Mouse (Mus musculus) heart, adult 18-20 months (tissue): ENCODE data around the gene Olfr1437. TPM values are rescaled to one million over a fixed set of nuclear protein-coding genes. Genes with fewer than 3 reads are reported as not detected.
"Not testable (repeated sequence)": the region's sequence is repeated elsewhere in the genome, so short reads cannot be mapped to it uniquely, and the experiment has no call there.

ENCODE experiments used
- DNase-seq, 2 experiments: peaks; one replicate each; pipeline ENCODE4 v3.0.0; 2021 to 2022; ENCODE audit warnings: mixed read lengths in 1 of 2
- long read RNA-seq, 2 experiments: library from polyadenylated mRNA; stranded (forward); transcript quantifications; one replicate each; pipeline ENCODE4 v2.0.0; 2021
- total RNA-seq, 2 experiments: library from RNA; stranded (reverse); gene quantifications; 2 replicates each; pipeline ENCODE4 v1.2.3; 2021

Olfr1437 gene
- total RNA-seq = not detected
- long read RNA-seq, experiment 1 = 0 reads
- long read RNA-seq, experiment 2 = 0 reads

DNA sequence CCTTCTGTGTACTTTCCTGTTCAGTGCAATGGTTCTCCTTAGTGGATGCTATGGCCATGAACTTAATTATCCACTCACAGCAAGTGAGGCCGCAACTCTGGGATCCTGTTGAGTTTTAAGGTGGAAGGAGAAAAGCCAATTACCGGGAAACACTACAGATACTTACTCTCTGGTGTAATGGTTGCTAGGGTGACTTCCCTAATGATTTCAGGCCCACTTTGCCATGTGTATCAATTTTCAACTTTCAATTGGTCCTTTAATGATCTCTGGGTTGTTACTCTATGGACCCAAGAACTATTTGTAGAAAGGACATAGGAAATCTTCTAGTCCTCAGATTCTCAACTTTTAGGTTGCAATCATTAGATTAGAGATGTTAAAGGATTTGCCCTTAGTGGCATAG lies at the start of gene Olfr1437:
Gene Olfr1437 (minus strand): TSS at position 101 of the 400 bp plus-strand sequence.
- no peak for DNase-seq

DNA sequence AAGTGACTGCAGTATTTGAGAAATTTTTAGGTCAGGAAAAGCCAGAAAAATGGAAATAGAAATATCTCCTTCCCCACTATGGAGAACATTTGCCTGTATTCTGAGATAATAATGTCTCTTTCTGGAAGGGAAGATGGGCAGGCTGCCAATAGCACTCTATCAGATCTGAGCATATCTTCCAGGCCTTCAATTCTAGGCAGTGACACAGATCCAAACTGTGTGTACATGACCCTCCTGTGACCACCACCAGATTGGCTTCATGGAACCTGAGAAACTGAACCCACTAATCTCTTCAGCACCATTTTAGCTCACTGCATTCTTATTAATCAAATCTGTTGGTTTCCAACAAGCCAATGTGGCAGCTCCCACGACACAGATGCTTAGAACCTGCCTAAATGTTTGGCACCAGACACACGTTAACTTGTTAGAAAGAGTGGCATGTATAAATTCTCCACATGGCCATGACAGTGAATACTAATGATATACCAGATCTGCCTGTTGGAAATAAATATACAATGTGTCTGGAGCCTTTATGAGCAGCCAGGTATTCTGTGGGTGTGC lies 49.6 kb upstream of the Olfr1437 start:
- DNase-seq = no peak

GRCm38 (mm10) chr19:12373004-12373403 lies 48.1 kb upstream of the Olfr1437 start:
- DNase-seq = no peak

- no peak for DNase-seq
These were observed 10.9 kb upstream of the Olfr1437 start, which contains the start of gene Olfr1438-ps1 for GRCm38 (mm10) chr19:12335810-12336209. Gene Olfr1438-ps1, minus strand, starts transcription at chr19:12335910.

DNA sequence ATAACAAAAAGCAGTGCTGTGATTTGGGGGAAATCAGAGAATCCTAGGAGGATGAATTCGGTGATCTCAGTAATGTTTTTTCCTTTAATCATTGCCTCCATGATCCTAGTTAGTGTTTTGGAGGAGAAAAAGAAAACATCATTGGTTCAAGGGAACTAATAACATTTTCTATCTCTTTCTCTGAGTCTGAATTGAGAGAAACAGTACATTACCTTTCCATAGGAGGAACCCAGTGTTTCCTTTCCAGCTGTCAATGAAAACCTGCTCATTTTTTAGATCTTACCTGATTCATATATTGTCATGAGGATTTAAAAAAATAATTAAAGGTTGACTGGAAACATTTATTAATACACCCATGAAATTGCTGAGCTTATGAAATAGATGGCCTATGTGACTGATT lies 25.9 kb downstream of the Olfr1437 start, which contains the start of gene Olfr1436:
Gene Olfr1436 (minus strand): TSS at position 101 of the 400 bp plus-strand sequence.
- DNase-seq = not testable (repeated sequence)

- DNase-seq = no peak
These were observed 31.9 kb downstream of the Olfr1437 start for GRCm38 (mm10) chr19:12292979-12293378.

- no peak for DNase-seq
These were observed 45.3 kb downstream of the Olfr1437 start, which contains the start of gene Olfr1434 for GRCm38 (mm10) chr19:12279554-12279953. Gene Olfr1434, plus strand, starts transcription at chr19:12279854.

Other genes with a start within 250 kb of the Olfr1437 start
- not detected for gene Olfr1425, start 247.4 kb downstream of the Olfr1437 start, total RNA-seq
- not detected for gene Olfr1426, start 233.1 kb downstream of the Olfr1437 start, total RNA-seq
- gene Olfr1427, start 221.8 kb downstream of the Olfr1437 start, total RNA-seq = not detected
- gene Olfr1428, start 209.2 kb downstream of the Olfr1437 start, total RNA-seq = not detected
- gene Olfr76, start 201.9 kb downstream of the Olfr1437 start, total RNA-seq = not detected
- not detected for gene Olfr1555-ps1, start 155.0 kb downstream of the Olfr1437 start, total RNA-seq
- gene Olfr1431, start 124.5 kb downstream of the Olfr1437 start, total RNA-seq = not detected
- not detected for gene Olfr1432, start 92.5 kb downstream of the Olfr1437 start, total RNA-seq
- gene Olfr262, start 83.4 kb downstream of the Olfr1437 start, total RNA-seq = not detected
- not detected for gene Olfr235, start 64.1 kb downstream of the Olfr1437 start, total RNA-seq
- gene Olfr1434, start 45.2 kb downstream of the Olfr1437 start, total RNA-seq = not detected
- gene Olfr1436, start 26.0 kb downstream of the Olfr1437 start, total RNA-seq = not detected
- gene Olfr1438-ps1, start 10.8 kb upstream of the Olfr1437 start, total RNA-seq = not detected
- gene Olfr1440, start 62.2 kb upstream of the Olfr1437 start, total RNA-seq = not detected
- gene Olfr1441, start 92.3 kb upstream of the Olfr1437 start, total RNA-seq = not detected
- gene Pfpl, start 102.8 kb upstream of the Olfr1437 start, total RNA-seq = not detected
- 1 to 10 TPM; 7.6 to 9.6 TPM for gene Mpeg1, start 135.7 kb upstream of the Olfr1437 start, total RNA-seq
- gene Dtx4, start 176.4 kb upstream of the Olfr1437 start, total RNA-seq = 1 to 10 TPM; 4.8 to 6.1 TPM
- gene Fam111a, start 220.6 kb upstream of the Olfr1437 start, total RNA-seq = 1 to 10 TPM; 4.9 to 5.6 TPM